Mouse (Mus musculus): ENCODE results near the gene Scfd2. TPM values are rescaled to one million over a fixed set of nuclear protein-coding genes. Genes with fewer than 3 reads are reported as not detected.
A peak's percentile ranks its signal among the peaks of the same experiment; 100 is the strongest.

The Scfd2 gene
- polyA plus RNA-seq, 1 experiment from 2014 or later, result 21.6 TPM

- H3K36me3 ChIP-seq, result peaks cover 14% of the 10 kb centered on the region
- no peaks in the 10 kb centered on the region for H3K27me3 ChIP-seq (replicated peaks)
- no peak overlapping the region for H3K4me2 ChIP-seq (replicated peaks)
- no peak overlapping the region for H3K9ac ChIP-seq
- H3K4me1 ChIP-seq, result peaks cover 38% of the 10 kb centered on the region
- WGBS, result 51% methylated on average over 10 of the region's 10 CpGs
- H3K4me3 ChIP-seq, result no peak overlapping the region
- no peaks in the 10 kb centered on the region for H3K9me3 ChIP-seq
- H3K27ac ChIP-seq, result no peak overlapping the region
- no peak for ATAC-seq (ENCODE audit: low FRiP score, low read depth)
Observed at GRCm38 (mm10) chr5:74201570-74202357, 329.8 kb downstream of the Scfd2 start.

- no peak overlapping the region for H3K4me2 ChIP-seq (replicated peaks)
- no peak overlapping the region for H3K4me3 ChIP-seq
- ATAC-seq (ENCODE audit: low FRiP score, low read depth), result no peak
- no peaks in the 10 kb centered on the region for H3K27me3 ChIP-seq (replicated peaks)
- WGBS, result 88% methylated on average over 8 of the region's 8 CpGs
- H3K36me3 ChIP-seq, result peaks cover 14% of the 10 kb centered on the region
- H3K9me3 ChIP-seq, result no peaks in the 10 kb centered on the region
- no peak overlapping the region for H3K9ac ChIP-seq
- peaks cover 36% of the 10 kb centered on the region for H3K4me1 ChIP-seq
- H3K27ac ChIP-seq, result no peak overlapping the region
Observed at GRCm38 (mm10) chr5:74200481-74200880, 331.1 kb downstream of the Scfd2 start.

GRCm38 (mm10) chr5:74199793-74200192 lies 331.8 kb downstream of the Scfd2 start:
- Histone ChIP-seq H3K4me3 (no peak overlapping the region), H3K4me1 (peaks cover 33% of the 10 kb centered on the region), H3K36me3 (peaks cover 14% of the 10 kb centered on the region), H3K27ac (no peak overlapping the region), H3K9ac (no peak overlapping the region), H3K4me2 (replicated peaks) (no peak overlapping the region), H3K9me3 (no peaks in the 10 kb centered on the region), H3K27me3 (replicated peaks) (no peaks in the 10 kb centered on the region)
- WGBS, result 84% methylated on average over 13 of the region's 13 CpGs
- ATAC-seq (ENCODE audit: low FRiP score, low read depth), result no peak

- Histone ChIP-seq H3K9me3 (no peaks in the 10 kb centered on the region), H3K4me3 (no peak overlapping the region), H3K9ac (no peak overlapping the region), H3K4me1 (peaks cover 46% of the 10 kb centered on the region), H3K27me3 (replicated peaks) (no peaks in the 10 kb centered on the region), H3K36me3 (peaks cover 14% of the 10 kb centered on the region), H3K27ac (no peak overlapping the region), H3K4me2 (replicated peaks) (peak overlapping the region; percentile 81)
- 78% methylated on average over 11 of the region's 11 CpGs for WGBS
- no peak for ATAC-seq (ENCODE audit: low FRiP score, low read depth)
Observed at GRCm38 (mm10) chr5:74198446-74198845, 333.1 kb downstream of the Scfd2 start.

GRCm38 (mm10) chr5:74197541-74198330 lies 333.8 kb downstream of the Scfd2 start:
- Histone ChIP-seq H3K27ac (no peak overlapping the region), H3K27me3 (replicated peaks) (no peaks in the 10 kb centered on the region), H3K4me1 (peaks cover 47% of the 10 kb centered on the region), H3K36me3 (peaks cover 11% of the 10 kb centered on the region), H3K4me3 (no peak overlapping the region), H3K4me2 (replicated peaks) (peak overlapping the region; percentile 81), H3K9me3 (no peaks in the 10 kb centered on the region), H3K9ac (no peak overlapping the region)
- no peak for ATAC-seq (ENCODE audit: low FRiP score, low read depth)
- 70% methylated on average over 22 of the region's 22 CpGs for WGBS

GRCm38 (mm10) chr5:74196307-74196618 lies 335.3 kb downstream of the Scfd2 start:
- peaks cover 43% of the 10 kb centered on the region for H3K4me1 ChIP-seq
- no peaks in the 10 kb centered on the region for H3K9me3 ChIP-seq
- H3K27me3 ChIP-seq (replicated peaks), result no peaks in the 10 kb centered on the region
- H3K27ac ChIP-seq, result no peak overlapping the region
- peak overlapping the region; percentile 81 for H3K4me2 ChIP-seq (replicated peaks)
- 4% methylated on average over 4 of the region's 4 CpGs for WGBS
- peak overlapping the region; percentile 85; the same call in 1 of the 2 replicates for H3K9ac ChIP-seq
- H3K36me3 ChIP-seq, result peaks cover 11% of the 10 kb centered on the region
- H3K4me3 ChIP-seq, result peak overlapping the region; percentile 86
- no peak for ATAC-seq (ENCODE audit: low FRiP score, low read depth)

GRCm38 (mm10) chr5:74195614-74196306 lies 335.8 kb downstream of the Scfd2 start:
- peak overlapping the region; percentile 81 for H3K4me2 ChIP-seq (replicated peaks)
- H3K4me1 ChIP-seq, result peaks cover 43% of the 10 kb centered on the region
- 0 out of 2 replicates have a peak, but pooled peaks cover 3% of the 10 kb centered on the region for H3K27me3 ChIP-seq (replicated peaks)
- no peaks in the 10 kb centered on the region for H3K9me3 ChIP-seq
- peak overlapping the region; percentile 75; the same call in 1 of the 2 replicates for H3K27ac ChIP-seq
- peak; percentile 55 for ATAC-seq (ENCODE audit: low FRiP score, low read depth)
- peak overlapping the region; percentile 86 for H3K4me3 ChIP-seq
- peaks cover 11% of the 10 kb centered on the region for H3K36me3 ChIP-seq
- WGBS, result 2% methylated on average over 27 of the region's 27 CpGs
- peak overlapping the region; percentile 85 for H3K9ac ChIP-seq

GRCm38 (mm10) chr5:74194841-74195613 lies 336.5 kb downstream of the Scfd2 start, which contains the start of gene Rasl11b:
Gene Rasl11b, plus strand, starts transcription at chr5:74195286.
- peak; percentile 95 for ATAC-seq (ENCODE audit: low FRiP score, low read depth)
- Histone ChIP-seq H3K9me3 (no peaks in the 10 kb centered on the region), H3K4me1 (peaks cover 42% of the 10 kb centered on the region), H3K27me3 (replicated peaks) (0 out of 2 replicates have a peak, but pooled peaks cover 3% of the 10 kb centered on the region), H3K36me3 (peaks cover 11% of the 10 kb centered on the region), H3K27ac (peak within 1 kb of the TSS; percentile 75; the same call in 1 of the 2 replicates), H3K4me2 (replicated peaks) (peak within 1 kb of the TSS; percentile 81), H3K9ac (peak within 1 kb of the TSS; percentile 85), H3K4me3 (peak within 1 kb of the TSS; percentile 86)
- WGBS, result under 1% methylated on average over 82 of the region's 82 CpGs

GRCm38 (mm10) chr5:74194027-74194840 lies 337.3 kb downstream of the Scfd2 start:
- 0 out of 2 replicates have a peak, but pooled peaks cover 3% of the 10 kb centered on the region for H3K27me3 ChIP-seq (replicated peaks)
- WGBS, result 14% methylated on average over 16 of the region's 16 CpGs
- peaks cover 11% of the 10 kb centered on the region; the same call in 1 of the 2 replicates for H3K36me3 ChIP-seq
- H3K9ac ChIP-seq, result peak overlapping the region; percentile 85
- H3K4me1 ChIP-seq, result peaks cover 40% of the 10 kb centered on the region
- H3K9me3 ChIP-seq, result no peaks in the 10 kb centered on the region
- H3K4me2 ChIP-seq (replicated peaks), result peak overlapping the region; percentile 81
- no peak; the same call in 1 of the 2 replicates for ATAC-seq (ENCODE audit: low FRiP score, low read depth)
- no peak overlapping the region for H3K27ac ChIP-seq
- peak overlapping the region; percentile 86 for H3K4me3 ChIP-seq

- Histone ChIP-seq H3K4me1 (peaks cover 36% of the 10 kb centered on the region), H3K4me2 (replicated peaks) (0 out of 2 replicates have a peak overlapping the region, but pooled peaks have one; percentile 81), H3K9me3 (no peaks in the 10 kb centered on the region), H3K27me3 (replicated peaks) (0 out of 2 replicates have a peak, but pooled peaks cover 3% of the 10 kb centered on the region), H3K9ac (no peak overlapping the region), H3K27ac (no peak overlapping the region), H3K36me3 (peaks cover 10% of the 10 kb centered on the region; the same call in 1 of the 2 replicates), H3K4me3 (no peak overlapping the region)
- WGBS, result 21% methylated on average over 7 of the region's 7 CpGs
- no peak for ATAC-seq (ENCODE audit: low FRiP score, low read depth)
Observed at GRCm38 (mm10) chr5:74193626-74194025, 337.9 kb downstream of the Scfd2 start.

All from neural tube, embryonic 12.5 days (tissue).